Mouse (Mus musculus): ENCODE measurements around the gene E330034G19Rik.
"Not testable (repeated sequence)": the region's sequence is repeated elsewhere in the genome, so short reads cannot be mapped to it uniquely, and the experiment has no call there.

DNA sequence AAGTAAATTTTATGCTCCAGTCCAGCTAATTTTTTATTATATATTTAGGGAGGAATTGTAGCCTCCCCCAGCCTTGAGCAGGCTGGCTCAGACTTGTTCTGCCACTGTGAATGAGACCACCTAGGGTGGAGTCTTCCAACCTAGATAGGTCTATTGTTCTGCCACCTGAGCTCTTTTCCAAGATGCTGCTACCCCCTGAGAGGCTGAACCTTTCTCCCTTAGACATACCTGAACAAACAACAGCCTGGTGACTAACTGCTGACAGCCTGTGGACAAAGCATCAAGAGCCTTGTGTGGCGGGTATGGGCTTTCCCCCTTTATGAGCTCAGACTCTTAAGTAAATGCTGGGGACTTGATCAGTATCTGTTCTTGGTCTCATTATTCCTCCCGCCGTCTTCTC is 54.0 kb downstream of the E330034G19Rik start:
- TF ChIP-seq POLR2A, POLR2AphosphoS2 (IDR thresholded peaks at IDR 0.05; ENCODE audit: insufficient read length, low read depth): not testable (repeated sequence)

Measured in myocyte (in vitro differentiated cells).